Mouse (Mus musculus): ENCODE measurements at regions not wholly inside any gene's neighbourhood (a gene's known extent, or its start where the extent isn't known, plus 50 kb on each side); places are given as distances from the start of the nearest gene placed in this dataset.

GRCm38 (mm10) chr1:184365026-184365425, 330.9 kb upstream of the 1700056E22Rik start:
- ATAC-seq, result no peak

DNA sequence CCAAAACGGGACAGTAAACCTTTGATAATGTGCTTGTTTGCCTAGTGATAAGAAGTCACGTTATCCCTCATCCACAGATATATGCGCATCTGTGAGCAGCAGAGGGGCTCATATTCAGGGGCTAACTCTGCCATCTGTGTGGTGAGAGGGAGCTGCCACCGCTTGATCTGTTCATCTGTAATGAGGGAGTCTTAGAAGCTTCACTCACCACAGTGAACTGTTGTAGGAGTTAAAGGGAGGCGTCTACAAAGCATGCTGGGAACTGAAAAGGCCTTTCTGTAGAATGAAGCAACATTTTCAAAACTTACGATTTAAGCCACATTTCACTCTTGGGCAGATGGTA, 324.1 kb upstream of the 1700056E22Rik start:
- no peak for ATAC-seq

- no peak for ATAC-seq
Observed at GRCm38 (mm10) chr1:184357474-184358225, 323.5 kb upstream of the 1700056E22Rik start.

DNA sequence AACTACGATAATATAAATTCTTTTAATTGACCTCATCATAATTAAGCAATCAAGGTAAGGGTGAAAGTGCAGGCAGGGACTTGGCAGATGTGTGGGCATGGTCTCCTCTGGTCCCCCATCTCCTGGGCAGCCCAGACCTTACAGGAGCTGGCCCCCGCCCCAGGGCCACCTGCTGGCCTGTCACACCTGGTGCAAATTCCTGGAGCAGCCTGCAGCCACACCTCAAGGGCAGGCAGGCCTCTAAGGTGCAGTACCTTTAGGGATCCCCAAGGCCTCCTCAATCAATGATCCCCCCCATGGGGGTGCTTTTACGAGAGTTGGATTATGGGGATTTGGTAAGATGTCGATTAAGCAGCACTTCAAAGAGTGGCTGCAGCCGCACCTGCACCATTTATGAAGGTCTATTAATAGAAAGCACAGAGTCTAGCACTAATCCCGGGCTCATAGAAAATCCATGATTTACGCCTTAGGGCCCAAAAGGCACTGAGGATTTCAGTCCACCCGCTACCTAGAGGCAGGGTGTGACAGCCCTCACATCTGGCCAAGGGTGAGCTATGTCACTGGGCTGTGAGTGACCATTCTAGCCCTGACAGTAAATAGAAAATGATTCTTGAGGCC, 319.8 kb upstream of the 1700056E22Rik start:
- no peak for ATAC-seq

DNA sequence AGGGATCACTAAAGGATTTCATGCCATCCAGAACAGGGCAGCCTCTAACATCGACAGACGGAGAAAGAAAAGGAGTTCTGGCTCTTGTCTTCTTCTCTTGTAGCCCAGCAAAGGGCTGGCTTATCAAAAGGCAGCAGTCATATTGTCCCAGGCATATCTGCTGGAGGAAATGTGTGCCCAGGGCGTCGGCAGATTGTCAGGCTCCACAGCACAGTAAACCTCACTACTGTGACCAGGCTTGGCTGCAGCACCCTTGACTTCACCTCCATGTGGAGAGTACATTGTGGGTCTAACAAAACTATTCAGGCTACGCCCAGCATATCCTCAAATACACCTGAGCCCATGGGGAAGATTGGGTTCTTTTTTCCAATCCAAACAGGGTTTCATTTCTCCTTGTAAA, 317.7 kb upstream of the 1700056E22Rik start:
- ATAC-seq, result no peak

GRCm38 (mm10) chr1:184344829-184345228, 310.7 kb upstream of the 1700056E22Rik start:
- no peak for ATAC-seq

DNA sequence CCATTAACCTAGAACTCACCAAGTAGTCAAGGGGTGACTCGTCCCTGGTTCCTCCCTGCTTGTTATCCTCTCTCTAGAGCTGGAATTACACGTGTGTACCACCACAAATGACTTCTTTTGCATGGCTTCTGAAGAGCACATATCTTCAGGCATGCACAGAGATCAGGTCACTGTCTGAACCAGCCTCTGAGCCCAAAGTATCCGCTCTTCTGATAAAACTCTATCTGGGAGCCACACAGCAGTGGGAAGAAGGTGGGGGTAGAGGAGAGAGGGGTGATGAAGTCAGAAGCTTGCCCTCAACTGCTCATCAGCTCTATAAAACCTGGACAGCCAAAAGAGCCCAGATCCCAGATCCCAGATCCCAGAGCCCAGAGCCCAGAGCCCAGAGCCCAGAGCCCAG, 301.9 kb upstream of the 1700056E22Rik start:
- ATAC-seq, result no peak

- ATAC-seq, result no peak
Observed at GRCm38 (mm10) chr1:184335281-184335680, 301.2 kb upstream of the 1700056E22Rik start.

- no peak for ATAC-seq
Observed at GRCm38 (mm10) chr1:184334818-184335217, 300.7 kb upstream of the 1700056E22Rik start.

DNA sequence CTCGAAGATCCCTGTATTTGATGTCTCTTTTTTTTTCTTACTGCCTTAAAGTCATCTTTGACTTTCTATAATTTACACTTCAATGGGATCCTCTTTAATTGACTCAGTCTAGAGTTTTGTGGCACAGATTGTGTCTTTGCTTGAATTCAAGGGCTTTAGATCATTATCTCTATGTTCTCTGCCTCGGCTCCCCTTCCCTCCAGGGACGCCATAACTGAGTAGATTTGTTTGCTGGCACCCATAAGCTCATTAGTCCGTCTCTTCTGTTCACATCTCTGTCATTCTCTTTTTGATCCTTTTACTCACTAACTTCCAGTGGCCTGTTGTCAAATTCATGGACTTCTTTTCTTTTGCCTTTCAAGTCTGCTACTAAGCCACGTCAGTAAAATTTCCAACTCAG, 299.0 kb upstream of the 1700056E22Rik start:
- no peak for ATAC-seq

DNA sequence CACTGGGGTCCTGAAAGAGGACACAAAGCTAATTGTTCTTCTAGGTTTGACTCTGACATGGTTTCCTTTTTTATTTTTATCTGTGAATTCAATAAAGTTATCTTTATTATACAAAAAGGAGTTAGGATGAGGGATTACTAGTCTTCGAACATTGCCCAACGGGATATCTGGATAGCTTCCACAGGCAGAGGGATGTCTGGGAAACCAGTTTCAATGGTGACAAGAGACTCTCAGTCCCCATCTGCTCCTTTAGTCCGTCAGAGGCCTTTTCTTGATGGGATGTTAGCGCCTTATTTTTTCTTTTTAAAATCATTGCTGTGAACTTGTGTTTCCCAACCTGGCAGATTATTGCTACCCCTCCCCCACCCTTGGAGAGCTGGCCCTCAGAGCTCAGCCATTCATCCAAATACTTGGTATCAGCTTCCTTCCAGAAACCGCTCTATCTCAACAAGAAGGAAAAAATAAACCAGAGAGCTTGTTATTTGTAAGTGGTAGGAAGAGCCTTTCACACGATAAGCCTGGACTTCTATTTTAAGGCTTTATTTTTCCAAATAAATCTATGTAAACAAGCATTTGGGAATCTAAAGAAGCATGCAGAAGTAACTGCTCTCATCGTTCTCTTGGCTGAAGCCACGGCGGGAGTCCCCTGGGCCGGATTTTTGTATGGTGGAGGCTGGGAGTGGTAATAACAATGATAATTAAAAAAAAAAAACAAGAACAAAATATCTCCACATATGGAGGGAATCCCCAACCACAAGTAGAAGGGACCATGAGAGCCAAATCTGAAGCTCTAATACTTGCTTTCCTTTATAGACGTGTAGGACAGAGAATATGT, 296.6 kb upstream of the 1700056E22Rik start:
- ATAC-seq, result no peak

- ATAC-seq, result no peak
Observed at GRCm38 (mm10) chr1:184326191-184326590, 292.1 kb upstream of the 1700056E22Rik start.

DNA sequence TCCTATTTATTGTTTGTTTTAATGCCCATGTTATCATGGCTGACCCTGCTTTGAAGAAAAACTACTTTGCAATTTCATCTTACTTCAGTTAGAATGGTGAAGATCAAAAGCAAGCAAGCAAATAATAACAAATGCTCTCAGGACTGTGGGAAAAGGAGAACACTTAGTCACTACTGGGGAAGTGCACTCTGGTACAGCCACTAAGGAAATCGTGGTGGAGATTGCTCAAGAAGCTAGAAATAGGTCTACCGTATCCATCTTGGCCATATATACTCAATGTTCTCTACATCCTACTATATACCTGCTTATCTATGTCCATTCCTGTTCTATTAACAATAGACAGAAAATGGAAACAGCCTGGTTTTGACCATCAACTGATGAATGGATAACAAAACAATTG, 290.1 kb upstream of the 1700056E22Rik start:
- ATAC-seq, result no peak

GRCm38 (mm10) chr1:184320521-184321177, 286.5 kb upstream of the 1700056E22Rik start:
- ATAC-seq, result no peak

GRCm38 (mm10) chr1:184310185-184310815, 276.2 kb upstream of the 1700056E22Rik start:
- no peak for ATAC-seq

- no peak for ATAC-seq
Observed at GRCm38 (mm10) chr1:184304813-184305212, 270.7 kb upstream of the 1700056E22Rik start.

GRCm38 (mm10) chr1:184304204-184304603, 270.1 kb upstream of the 1700056E22Rik start:
- ATAC-seq, result no peak

DNA sequence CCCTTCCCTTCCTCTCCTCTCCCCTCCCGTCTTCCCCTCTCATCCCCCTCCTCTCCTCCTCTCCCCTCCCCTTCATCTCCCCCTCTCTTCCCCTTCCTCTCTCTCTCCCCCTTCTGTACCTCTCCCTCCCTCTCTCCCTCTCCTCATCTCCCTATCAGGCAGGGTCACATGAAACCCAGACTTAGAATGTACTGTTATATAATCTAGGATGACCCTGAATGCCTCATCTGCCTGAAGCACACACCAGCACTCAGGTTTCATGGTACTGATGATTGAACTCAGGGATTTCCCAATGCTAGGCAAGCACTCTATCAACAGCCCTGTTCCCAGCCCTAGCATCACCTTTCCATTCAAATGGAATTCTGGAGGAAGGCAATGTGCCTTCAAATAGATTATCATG, 264.6 kb upstream of the 1700056E22Rik start:
- ATAC-seq, result no peak

- ATAC-seq, result no peak
Observed at GRCm38 (mm10) chr1:184297001-184297740, 263.1 kb upstream of the 1700056E22Rik start.

DNA sequence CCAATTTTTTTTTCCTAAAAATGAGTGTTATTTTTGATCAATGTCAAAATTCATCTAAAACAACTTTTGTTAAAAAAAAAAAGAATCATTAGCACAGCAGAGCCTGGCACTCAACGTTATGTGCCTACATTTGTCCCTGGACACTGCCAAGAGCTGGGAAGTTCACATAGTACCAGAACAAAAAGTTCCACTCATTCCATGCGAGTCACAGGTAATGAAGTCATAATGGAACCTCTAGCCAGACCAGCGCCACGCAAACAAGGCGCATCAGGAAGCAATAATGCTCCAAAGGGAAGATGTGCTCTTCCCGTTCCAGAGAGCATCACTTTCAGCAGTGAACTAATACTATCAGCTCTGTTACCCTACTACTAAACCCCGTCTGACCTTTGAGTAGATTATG, 257.0 kb upstream of the 1700056E22Rik start:
- no peak for ATAC-seq

- ATAC-seq, result no peak
Observed at GRCm38 (mm10) chr1:184289733-184290416, 255.8 kb upstream of the 1700056E22Rik start.

All from inflammation-experienced regulatory T-cells, adult 6 months (primary cell).